Mouse (Mus musculus): ENCODE measurements around the gene Srbd1. TPM values are rescaled to one million over a fixed set of nuclear protein-coding genes. Genes with fewer than 3 reads are reported as not detected.

The Srbd1 gene
- polyA plus RNA-seq, 1 experiment from 2014 or later, result 16.8 TPM

DNA sequence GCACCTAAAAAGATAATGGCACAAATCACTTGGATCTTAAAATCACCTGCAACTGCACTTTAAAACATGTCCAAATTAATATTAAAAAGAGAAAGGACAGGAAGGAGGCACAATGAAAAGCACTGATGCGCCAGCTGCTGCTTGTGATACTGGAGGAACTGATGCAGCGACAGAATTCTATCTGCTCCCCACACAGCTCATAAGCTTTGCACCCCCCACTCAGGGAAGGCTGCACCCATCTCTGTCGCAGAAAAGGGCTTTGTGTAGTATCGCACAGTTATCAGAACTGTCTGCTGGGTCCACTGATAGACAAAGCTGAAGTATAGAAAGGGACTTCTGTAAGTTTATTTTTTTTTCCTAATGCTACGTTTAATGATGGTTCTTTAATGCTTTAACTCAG is 143.3 kb downstream of the Srbd1 start:
- no peaks in the 10 kb centered on the region for H3K4me1 ChIP-seq
- WGBS, result 79% methylated on average over 5 of the region's 5 CpGs
- H3K27me3 ChIP-seq, result no peaks in the 10 kb centered on the region
- no peak overlapping the region for H3K27ac ChIP-seq
- no peak overlapping the region for H3K9ac ChIP-seq
- H3K9me3 ChIP-seq, result no peaks in the 10 kb centered on the region; the same call in 1 of the 2 replicates
- no peak overlapping the region for H3K4me2 ChIP-seq
- H3K36me3 ChIP-seq, result peaks cover 8% of the 10 kb centered on the region; the same call in 1 of the 2 replicates
- no peak overlapping the region for H3K4me3 ChIP-seq
- ATAC-seq (ENCODE audit: borderline replicate concordance, extremely low read depth, low FRiP score, low TSS enrichment), result no peak

- no peak overlapping the region for H3K27ac ChIP-seq
- peak; percentile 84; the same call in 1 of the 2 replicates for ATAC-seq (ENCODE audit: borderline replicate concordance, extremely low read depth, low FRiP score, low TSS enrichment)
- no peaks in the 10 kb centered on the region for H3K27me3 ChIP-seq
- H3K4me1 ChIP-seq, result peaks cover 12% of the 10 kb centered on the region
- peaks cover 8% of the 10 kb centered on the region; the same call in 1 of the 2 replicates for H3K36me3 ChIP-seq
- H3K4me3 ChIP-seq, result no peak overlapping the region
- no peak overlapping the region for H3K9ac ChIP-seq
- 60% methylated on average over 2 of the region's 2 CpGs for WGBS
- H3K4me2 ChIP-seq, result no peak overlapping the region
- no peaks in the 10 kb centered on the region; the same call in 1 of the 2 replicates for H3K9me3 ChIP-seq
Observed at GRCm38 (mm10) chr17:85995727-85996126, 149.2 kb downstream of the Srbd1 start.

DNA sequence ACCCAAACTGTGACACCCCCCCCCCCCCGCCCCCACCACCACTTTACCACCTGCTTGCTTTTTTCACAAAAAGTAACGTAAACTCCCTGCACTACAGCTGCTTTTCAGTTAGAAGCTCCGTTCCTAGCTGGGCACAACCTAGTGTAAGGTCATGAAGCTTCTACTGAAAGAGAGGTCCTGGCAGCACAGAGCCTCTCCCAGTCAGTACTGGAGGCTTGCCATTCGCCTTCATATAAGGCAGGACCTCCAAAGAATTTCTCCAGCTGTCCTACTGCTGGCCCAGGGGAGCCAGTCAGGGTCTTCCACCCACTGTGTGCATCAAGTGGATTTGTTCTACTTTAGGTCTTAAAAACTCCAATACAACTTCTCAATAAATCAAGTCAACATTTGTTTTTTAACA is 149.9 kb downstream of the Srbd1 start:
- WGBS, result 81% methylated on average over 4 of the region's 4 CpGs
- H3K27ac ChIP-seq, result no peak overlapping the region
- peaks cover 12% of the 10 kb centered on the region for H3K4me1 ChIP-seq
- no peak for ATAC-seq (ENCODE audit: borderline replicate concordance, extremely low read depth, low FRiP score, low TSS enrichment)
- no peak overlapping the region for H3K9ac ChIP-seq
- no peaks in the 10 kb centered on the region for H3K27me3 ChIP-seq
- no peak overlapping the region for H3K4me2 ChIP-seq
- H3K9me3 ChIP-seq, result no peaks in the 10 kb centered on the region; the same call in 1 of the 2 replicates
- no peak overlapping the region for H3K4me3 ChIP-seq
- H3K36me3 ChIP-seq, result peaks cover 6% of the 10 kb centered on the region; the same call in 1 of the 2 replicates

- no peak overlapping the region for H3K4me2 ChIP-seq
- no peaks in the 10 kb centered on the region for H3K9me3 ChIP-seq
- H3K9ac ChIP-seq, result no peak overlapping the region
- no peaks in the 10 kb centered on the region for H3K36me3 ChIP-seq
- H3K4me3 ChIP-seq, result no peak overlapping the region
- no peaks in the 10 kb centered on the region; the same call in 1 of the 2 replicates for H3K4me1 ChIP-seq
- 61% methylated on average over 12 of the region's 12 CpGs for WGBS
- no peak overlapping the region for H3K27ac ChIP-seq
- no peak for ATAC-seq (ENCODE audit: borderline replicate concordance, extremely low read depth, low FRiP score, low TSS enrichment)
- no peaks in the 10 kb centered on the region for H3K27me3 ChIP-seq
Observed at GRCm38 (mm10) chr17:85989058-85989769, 155.8 kb downstream of the Srbd1 start.

DNA sequence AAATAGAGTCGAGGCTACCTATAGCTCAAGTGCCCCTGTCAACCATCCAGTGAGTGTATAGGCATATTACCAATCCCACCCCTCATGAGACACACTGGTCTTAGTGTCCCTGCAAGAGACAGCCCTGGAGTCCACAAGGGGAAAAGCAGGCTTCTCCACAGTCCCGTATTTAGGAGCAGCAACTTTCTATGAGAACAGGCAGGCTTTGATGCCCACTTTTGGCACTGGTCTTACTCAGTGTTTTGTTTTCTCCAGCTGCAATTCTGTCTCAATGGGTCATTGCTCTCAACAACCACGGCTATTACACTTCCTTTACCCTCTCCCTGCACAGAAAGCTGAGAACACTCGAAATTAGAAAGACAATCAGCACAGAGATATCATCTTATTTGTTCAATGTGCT is 157.4 kb downstream of the Srbd1 start:
- no peaks in the 10 kb centered on the region; the same call in 1 of the 2 replicates for H3K4me1 ChIP-seq
- H3K4me2 ChIP-seq, result no peak overlapping the region
- 59% methylated on average over 4 of the region's 4 CpGs for WGBS
- no peaks in the 10 kb centered on the region for H3K9me3 ChIP-seq
- no peaks in the 10 kb centered on the region for H3K27me3 ChIP-seq
- ATAC-seq (ENCODE audit: borderline replicate concordance, extremely low read depth, low FRiP score, low TSS enrichment), result no peak
- H3K4me3 ChIP-seq, result no peak overlapping the region
- no peak overlapping the region for H3K27ac ChIP-seq
- H3K9ac ChIP-seq, result no peak overlapping the region
- H3K36me3 ChIP-seq, result no peaks in the 10 kb centered on the region

- Histone ChIP-seq H3K27me3 (no peaks in the 10 kb centered on the region), H3K4me3 (no peak overlapping the region), H3K4me1 (no peaks in the 10 kb centered on the region; the same call in 1 of the 2 replicates), H3K36me3 (no peaks in the 10 kb centered on the region), H3K9ac (no peak overlapping the region), H3K4me2 (no peak overlapping the region), H3K27ac (no peak overlapping the region), H3K9me3 (no peaks in the 10 kb centered on the region)
- no peak for ATAC-seq (ENCODE audit: borderline replicate concordance, extremely low read depth, low FRiP score, low TSS enrichment)
- WGBS, result 73% methylated on average over 4 of the region's 4 CpGs
Observed at GRCm38 (mm10) chr17:85986624-85987023, 158.4 kb downstream of the Srbd1 start.

DNA sequence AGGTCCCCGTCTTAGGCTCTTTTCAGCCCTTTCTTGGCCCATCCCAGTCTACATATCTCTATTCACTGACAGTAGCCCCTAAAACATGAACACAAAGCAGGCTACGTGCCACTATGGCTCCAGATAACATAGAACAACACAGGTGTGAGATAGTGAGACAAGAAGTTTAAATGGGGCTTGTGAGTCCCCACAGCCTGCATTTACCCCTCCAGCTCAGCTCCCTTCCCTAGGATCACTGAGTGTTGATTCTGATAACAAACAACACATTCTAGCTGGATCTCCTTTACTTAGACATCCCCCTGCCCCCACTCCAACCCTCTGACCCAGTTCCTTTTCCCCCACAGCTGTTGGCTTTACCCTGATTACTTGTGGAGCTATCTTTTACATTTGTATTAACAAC is 158.8 kb downstream of the Srbd1 start:
- ATAC-seq (ENCODE audit: borderline replicate concordance, extremely low read depth, low FRiP score, low TSS enrichment), result no peak
- Histone ChIP-seq H3K4me3 (no peak overlapping the region), H3K4me1 (no peaks in the 10 kb centered on the region; the same call in 1 of the 2 replicates), H3K27me3 (no peaks in the 10 kb centered on the region), H3K9ac (no peak overlapping the region), H3K9me3 (no peaks in the 10 kb centered on the region), H3K27ac (no peak overlapping the region), H3K4me2 (no peak overlapping the region), H3K36me3 (no peaks in the 10 kb centered on the region)
- WGBS, result 73% methylated on average over 2 of the region's 2 CpGs

GRCm38 (mm10) chr17:85985131-85985530 is 159.8 kb downstream of the Srbd1 start:
- Histone ChIP-seq H3K27ac (no peak overlapping the region), H3K4me2 (no peak overlapping the region), H3K9ac (no peak overlapping the region), H3K36me3 (no peaks in the 10 kb centered on the region), H3K4me1 (no peaks in the 10 kb centered on the region; the same call in 1 of the 2 replicates), H3K4me3 (no peak overlapping the region), H3K27me3 (no peaks in the 10 kb centered on the region), H3K9me3 (no peaks in the 10 kb centered on the region)
- ATAC-seq (ENCODE audit: borderline replicate concordance, extremely low read depth, low FRiP score, low TSS enrichment), result no peak
- 66% methylated on average over 11 of the region's 11 CpGs for WGBS

DNA sequence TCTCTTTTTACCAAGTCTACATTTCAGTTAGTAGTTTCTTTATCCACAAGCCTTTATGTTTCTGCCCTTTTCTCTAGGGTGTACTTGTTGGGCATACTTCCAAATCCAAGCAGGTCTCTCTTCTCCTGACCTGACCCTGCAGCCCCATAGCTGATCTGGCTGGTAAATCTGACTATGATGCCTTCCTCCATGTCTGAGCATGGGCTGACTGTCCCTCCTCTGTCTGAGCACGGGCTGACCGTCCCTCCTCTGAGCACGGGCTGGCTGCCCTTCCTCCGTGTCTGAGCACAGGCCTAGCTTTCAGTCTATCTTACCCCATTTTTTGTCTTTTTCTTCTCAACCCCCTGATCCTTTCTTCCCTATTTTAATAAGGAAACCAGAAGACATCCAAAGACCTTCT is 162.7 kb downstream of the Srbd1 start:
- Histone ChIP-seq H3K4me3 (no peak overlapping the region), H3K9me3 (no peaks in the 10 kb centered on the region), H3K27ac (no peak overlapping the region), H3K4me1 (no peaks in the 10 kb centered on the region), H3K9ac (no peak overlapping the region), H3K4me2 (no peak overlapping the region), H3K27me3 (no peaks in the 10 kb centered on the region), H3K36me3 (no peaks in the 10 kb centered on the region)
- 91% methylated on average over 4 of the region's 4 CpGs for WGBS
- no peak for ATAC-seq (ENCODE audit: borderline replicate concordance, extremely low read depth, low FRiP score, low TSS enrichment)

GRCm38 (mm10) chr17:85981869-85982268 is 163.1 kb downstream of the Srbd1 start:
- Histone ChIP-seq H3K27me3 (no peaks in the 10 kb centered on the region), H3K9me3 (no peaks in the 10 kb centered on the region), H3K4me3 (no peak overlapping the region), H3K4me2 (no peak overlapping the region), H3K36me3 (no peaks in the 10 kb centered on the region), H3K27ac (no peak overlapping the region), H3K9ac (no peak overlapping the region), H3K4me1 (no peaks in the 10 kb centered on the region)
- no peak for ATAC-seq (ENCODE audit: borderline replicate concordance, extremely low read depth, low FRiP score, low TSS enrichment)
- 79% methylated on average over 3 of the region's 3 CpGs for WGBS

DNA sequence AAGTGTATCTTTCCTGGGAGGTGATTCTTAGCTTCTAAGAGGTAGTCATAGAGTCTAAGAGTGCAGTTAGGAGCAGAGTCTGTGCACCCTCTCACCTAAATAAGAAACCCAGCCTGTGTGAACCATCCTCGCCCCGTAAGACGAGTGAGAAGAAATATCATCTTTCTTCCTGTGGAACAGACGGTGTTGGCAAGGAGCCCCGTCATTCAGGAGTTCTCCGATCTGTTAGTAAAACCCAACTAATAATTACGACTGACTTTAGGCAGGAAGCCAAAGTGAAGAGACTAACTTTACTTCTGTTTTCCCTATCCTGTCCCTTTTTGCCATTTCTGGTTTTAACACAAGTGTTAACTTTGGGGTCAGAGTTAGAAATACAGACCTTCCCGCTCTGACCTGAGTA is 166.1 kb downstream of the Srbd1 start:
- Histone ChIP-seq H3K9ac (no peak overlapping the region), H3K4me2 (no peak overlapping the region), H3K27ac (no peak overlapping the region), H3K4me3 (no peak overlapping the region), H3K9me3 (no peaks in the 10 kb centered on the region), H3K36me3 (no peaks in the 10 kb centered on the region), H3K4me1 (no peaks in the 10 kb centered on the region), H3K27me3 (no peaks in the 10 kb centered on the region)
- WGBS, result 43% methylated on average over 8 of the region's 8 CpGs
- ATAC-seq (ENCODE audit: borderline replicate concordance, extremely low read depth, low FRiP score, low TSS enrichment), result no peak

DNA sequence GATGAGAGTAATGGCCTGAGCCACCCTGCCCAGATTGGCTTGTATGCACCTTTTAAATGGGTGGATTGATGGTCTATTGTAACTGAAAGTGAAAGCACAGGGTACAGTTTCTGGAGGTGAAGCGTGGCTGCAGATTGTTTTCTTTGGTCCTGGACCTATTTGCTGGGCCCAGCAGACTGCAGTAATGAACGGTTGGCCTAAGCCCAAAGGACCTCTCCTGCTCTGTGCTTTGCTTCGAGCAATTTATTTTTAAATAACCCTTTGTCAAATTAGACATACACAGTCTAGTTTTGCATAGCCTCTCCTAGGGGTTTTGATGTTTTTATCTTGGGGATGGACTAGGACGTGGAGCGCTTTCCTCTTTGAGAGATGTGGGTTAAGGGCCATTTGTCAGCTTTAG is 169.9 kb downstream of the Srbd1 start:
- H3K9me3 ChIP-seq, result no peaks in the 10 kb centered on the region
- no peak overlapping the region for H3K4me2 ChIP-seq
- WGBS, result 44% methylated on average over 5 of the region's 5 CpGs
- H3K27ac ChIP-seq, result no peak overlapping the region
- H3K4me3 ChIP-seq, result no peak overlapping the region
- no peaks in the 10 kb centered on the region for H3K36me3 ChIP-seq
- no peak overlapping the region for H3K9ac ChIP-seq
- no peak for ATAC-seq (ENCODE audit: borderline replicate concordance, extremely low read depth, low FRiP score, low TSS enrichment)
- H3K4me1 ChIP-seq, result no peaks in the 10 kb centered on the region
- H3K27me3 ChIP-seq, result 0 out of 2 replicates have a peak, but pooled peaks cover 4% of the 10 kb centered on the region

Measured in lung, embryonic 15.5 days (tissue).